Mouse (Mus musculus) T-helper 2 cell (primary cell): ENCODE measurements around the gene Ms4a4a.
"Not testable (repeated sequence)": the region's sequence is repeated elsewhere in the genome, so short reads cannot be mapped to it uniquely, and the experiment has no call there.

Experiments used
- in situ Hi-C: fragments of 300-600 bp; cut with MboI, MseI; formaldehyde crosslinking; loops from one replicate; pipeline ENCODE4 v1.15.1; 2025; ENCODE audit warnings: high pct_unique_total_duplicates

Gene Ms4a4a

DNA sequence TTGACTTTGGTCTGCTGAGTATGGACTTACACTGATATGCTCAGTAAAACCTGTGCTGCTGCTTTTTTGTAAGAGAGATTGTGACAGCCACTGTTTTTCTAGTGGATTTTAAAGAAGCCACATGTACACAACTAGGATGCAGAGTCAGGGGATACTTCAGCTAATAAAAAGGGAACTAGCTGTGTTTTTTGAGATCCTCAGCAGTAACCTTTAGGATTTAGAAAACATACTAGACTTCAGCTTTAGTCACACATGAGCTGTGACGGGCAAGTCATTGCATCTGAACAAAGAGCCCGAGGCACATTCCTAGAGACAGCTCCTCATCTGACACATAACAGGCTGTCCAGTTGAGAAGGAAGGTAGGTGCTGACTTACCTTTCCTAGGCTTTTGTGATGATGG is at the start of gene Ms4a4a:
TSS of gene Ms4a4a (plus strand) at position 251 of the 400 bp plus-strand sequence.
- in situ Hi-C loops = loop anchor here (10.0 kb wide), 1 partner anchor 50 kb away; no protein-coding TSS in a partner anchor

DNA sequence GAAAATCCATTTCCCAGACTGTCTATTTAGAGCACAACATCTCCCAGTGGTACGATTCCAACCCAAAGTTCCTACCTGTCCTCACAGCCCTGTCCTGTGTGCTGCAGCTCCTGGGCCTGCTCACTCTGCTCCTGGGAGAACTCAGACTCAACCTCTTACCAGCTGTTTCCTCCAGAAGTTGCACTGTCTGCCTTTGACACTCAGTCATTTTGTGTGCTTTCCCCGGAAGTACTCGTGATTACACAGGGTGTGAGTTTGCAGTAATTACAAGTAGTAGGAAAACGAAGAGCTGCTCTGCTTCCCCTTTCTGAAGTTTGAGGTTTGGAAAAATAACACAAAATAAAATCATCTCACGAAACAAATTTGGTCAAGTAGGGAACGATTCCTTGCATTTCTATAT is 39.4 kb upstream of the Ms4a4a start, which contains the start of gene Ms4a7:
TSS of gene Ms4a7 (minus strand) at position 215 of the 400 bp plus-strand sequence.
- in situ Hi-C loops = no loop called here

DNA sequence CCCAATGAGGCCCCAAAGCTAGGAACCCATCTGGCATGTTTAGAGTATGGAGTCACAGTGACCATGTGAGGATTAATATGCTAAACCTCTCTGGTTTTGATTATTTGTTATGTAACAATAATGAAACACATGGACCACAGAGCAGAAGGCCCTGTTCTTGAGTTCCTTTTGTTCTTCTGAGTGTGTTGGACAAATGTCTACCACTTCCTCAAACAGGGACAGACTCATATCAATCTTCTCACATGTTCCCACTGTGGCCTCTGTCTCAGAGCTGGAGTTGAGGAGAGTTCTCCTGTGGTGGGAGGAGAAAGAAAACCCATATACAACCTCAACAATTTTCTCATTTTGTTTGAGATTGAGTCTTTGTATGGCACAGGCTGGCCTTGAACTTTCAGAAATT is 32.2 kb upstream of the Ms4a4a start:
- in situ Hi-C loops = no loop called here

DNA sequence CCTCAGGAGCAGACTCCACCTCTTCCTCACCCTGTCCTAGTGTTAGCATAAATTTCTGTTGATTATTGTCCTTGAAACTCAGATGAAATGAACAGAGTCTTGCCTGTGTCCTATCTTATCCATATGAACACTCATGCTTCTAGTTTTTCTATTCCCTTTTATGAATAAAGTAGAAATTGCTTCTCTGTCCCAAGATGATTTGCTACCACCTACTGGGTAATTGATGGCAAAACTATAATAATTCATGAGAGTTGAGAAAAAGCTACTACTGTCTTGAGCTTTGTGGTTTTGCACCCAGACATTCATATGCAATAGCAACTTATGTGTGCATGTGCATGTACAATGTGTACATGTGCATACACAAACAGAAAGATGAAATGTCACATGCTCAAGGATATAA is 31.3 kb upstream of the Ms4a4a start:
- in situ Hi-C loops = no loop called here

DNA sequence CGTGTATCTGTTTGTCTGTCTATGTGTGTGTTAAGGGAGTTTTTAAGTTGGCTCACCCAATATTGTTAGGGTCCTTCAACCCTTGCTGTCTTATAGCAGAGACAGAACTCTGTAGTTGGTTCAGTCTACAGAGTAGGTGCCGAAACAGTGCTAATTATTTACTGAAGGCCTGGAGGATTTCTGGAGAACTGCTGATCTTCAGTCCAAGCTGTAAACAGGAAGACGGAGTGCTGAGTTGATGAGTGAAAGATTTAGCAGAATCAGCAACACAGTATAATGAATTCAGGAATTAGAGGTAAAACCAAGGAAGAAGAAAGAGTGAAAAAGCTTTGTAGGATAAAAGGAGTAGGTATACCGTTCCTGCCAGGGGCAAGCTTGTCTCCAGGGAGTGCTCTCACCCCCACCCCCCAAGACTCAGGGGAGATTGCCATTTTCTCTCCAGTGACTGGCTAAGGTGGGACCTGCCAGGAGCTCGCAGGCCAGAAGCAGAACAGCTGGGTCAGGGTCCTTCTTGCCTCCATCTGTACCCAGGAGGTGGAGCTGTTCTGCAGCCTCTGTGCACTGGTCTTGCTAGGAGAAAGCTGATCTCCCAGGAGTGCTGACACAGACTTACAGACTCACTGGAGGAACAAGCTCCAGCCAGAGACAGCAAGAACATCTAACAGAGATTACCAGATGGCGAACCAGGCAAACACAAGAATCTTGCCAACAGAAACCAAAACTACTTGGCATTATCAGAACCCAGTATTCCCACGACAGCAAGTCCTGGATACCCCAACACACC is 25.4 kb upstream of the Ms4a4a start:
- in situ Hi-C loops = loop anchor here (5.0 to 10.0 kb wide), 3 partner anchors 185 to 417 kb away; partner anchors contain the start of gene Ms4a4d

DNA sequence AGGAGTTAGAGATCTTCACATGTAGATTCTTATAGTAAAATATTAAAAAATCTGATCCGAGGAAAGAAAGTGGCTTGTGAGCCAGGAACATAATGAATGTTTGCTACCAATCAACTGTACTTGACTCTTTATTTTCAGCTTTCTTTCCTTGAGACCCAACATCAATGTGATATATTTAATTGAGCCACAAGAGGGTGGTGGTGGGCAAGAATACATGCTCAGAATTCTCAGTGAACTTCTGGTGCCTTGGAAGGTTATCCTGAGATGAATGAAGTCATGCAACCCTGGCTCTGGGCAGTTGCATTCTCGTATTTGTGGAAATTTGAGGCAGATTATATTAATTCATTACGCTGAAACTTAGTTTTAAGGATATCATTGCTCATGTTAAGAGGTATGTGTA is 23.4 kb upstream of the Ms4a4a start:
- in situ Hi-C loops = loop anchor here (5.0 to 10.0 kb wide), 2 partner anchors 183 to 255 kb away; partner anchors contain the start of gene Ms4a4d

DNA sequence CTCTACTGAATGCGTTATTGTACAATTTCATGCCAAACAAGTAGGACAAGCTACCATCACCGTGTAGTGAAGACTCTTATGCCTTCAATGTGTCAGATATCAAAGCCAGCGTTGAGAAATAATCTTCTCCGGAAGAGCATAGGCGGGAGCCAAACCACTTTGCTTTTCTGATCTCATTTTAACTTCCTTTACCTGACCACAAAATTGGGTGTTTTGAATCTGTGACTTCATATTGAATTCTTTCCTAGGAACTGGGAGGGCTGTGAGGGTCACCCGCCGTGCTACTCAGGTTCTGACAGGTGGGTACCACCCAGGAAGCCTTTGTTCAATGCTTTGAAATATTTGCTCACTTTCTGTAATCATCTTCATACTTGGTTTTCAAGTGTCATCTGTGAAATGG is 19.6 kb upstream of the Ms4a4a start:
- in situ Hi-C loops = loop anchor here (10.0 kb wide), 1 partner anchor 179 kb away; the partner anchor contains the start of gene Ms4a4d

DNA sequence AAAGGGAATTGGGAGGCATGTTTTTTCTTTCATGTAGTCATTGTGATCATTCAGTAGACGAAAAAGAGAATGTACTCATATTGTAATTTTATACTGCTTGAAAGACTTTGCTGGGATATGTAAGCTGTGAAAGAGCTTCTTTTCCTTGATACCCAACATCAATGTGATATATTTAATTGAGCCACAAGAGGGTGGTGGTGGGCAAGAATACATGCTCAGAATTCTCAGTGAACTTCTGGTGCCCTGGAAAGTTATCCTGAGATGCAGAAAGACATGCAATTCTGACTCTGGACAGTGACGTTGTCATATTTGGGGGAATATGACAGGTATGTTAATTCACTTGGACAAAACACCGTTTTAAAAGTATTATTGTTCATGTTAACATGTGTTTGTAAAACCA is 15.2 kb upstream of the Ms4a4a start:
- in situ Hi-C loops = no loop called here

DNA sequence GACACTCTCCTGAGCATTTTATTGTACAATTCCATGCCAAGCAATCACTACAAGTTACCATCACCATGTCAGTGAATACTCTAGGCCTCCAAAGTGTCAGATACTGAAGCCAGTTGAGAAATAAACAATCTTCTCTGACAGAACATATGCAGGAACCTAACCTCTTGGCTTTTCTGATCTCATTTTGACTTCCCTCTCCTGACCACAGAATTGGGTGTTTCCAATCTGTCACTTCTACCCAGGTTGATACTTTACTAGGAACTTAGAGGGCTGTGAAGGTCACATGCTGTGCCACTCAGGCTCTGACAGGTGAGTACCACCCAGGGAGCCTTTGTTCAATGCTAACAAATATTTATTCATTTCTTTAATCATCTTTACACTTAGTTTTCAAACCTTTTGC is 13.3 kb upstream of the Ms4a4a start:
- in situ Hi-C loops = no loop called here

DNA sequence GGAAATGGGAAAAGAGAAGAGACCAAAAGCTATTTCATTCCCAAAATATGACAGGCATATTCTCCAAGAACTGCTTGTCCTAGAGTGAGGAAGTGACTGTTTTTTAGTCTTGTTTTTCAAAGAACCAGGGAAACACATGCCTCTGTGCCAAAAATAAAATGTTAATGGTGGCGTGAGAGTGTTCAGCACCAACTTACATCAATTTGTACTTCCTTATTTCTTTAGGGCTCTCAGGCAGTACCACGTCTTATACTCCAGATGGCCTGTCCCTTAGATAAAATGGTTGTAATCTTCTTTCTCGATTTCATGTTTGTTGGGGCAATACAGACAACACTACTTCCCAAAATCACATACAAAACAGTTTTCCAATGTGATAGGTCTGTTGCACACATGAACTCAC is 7.0 kb upstream of the Ms4a4a start:
- in situ Hi-C loops = no loop called here

DNA sequence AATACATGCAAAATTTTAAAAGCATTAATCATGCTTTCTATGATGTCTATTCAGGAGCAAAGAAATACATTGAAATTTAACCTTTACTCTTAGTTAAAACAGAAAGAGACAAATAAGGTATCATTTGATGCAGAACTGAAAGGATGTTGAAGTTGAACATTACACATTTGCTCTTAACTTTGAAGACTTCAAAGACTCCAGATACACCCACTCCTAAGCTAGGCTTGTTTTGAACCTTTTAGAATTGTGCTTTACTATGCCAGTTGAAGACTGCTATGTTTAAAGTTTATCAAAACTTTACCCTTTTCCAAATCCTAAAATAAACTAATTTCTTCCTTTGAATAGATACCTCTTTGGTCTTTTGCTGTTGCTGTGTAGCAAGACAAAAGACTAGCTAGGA is 4.1 kb upstream of the Ms4a4a start:
- in situ Hi-C loops = loop anchor here (10.0 kb wide), 1 partner anchor 54 kb away; no protein-coding TSS in a partner anchor

DNA sequence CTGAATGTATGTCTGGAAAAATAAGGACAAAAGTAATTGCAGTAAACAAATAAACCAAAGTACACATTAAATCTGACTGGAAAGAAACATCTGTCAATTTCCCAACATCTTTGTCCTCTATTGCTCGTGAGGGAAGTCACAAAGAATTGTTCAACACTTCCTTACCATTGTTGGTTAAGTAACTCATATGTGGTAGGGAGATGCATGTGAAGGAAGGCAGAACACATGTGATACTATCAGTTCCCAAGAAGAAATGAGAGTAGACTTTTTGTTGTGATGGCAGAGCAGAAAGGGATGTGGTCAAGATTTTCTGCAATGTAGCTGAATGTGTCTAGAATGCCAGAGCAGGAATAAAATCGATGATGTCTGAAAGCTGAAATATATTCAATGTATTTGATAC is 1.1 kb downstream of the Ms4a4a start:
- in situ Hi-C loops = loop anchor here (10.0 kb wide), 1 partner anchor 48 kb away; no protein-coding TSS in a partner anchor

DNA sequence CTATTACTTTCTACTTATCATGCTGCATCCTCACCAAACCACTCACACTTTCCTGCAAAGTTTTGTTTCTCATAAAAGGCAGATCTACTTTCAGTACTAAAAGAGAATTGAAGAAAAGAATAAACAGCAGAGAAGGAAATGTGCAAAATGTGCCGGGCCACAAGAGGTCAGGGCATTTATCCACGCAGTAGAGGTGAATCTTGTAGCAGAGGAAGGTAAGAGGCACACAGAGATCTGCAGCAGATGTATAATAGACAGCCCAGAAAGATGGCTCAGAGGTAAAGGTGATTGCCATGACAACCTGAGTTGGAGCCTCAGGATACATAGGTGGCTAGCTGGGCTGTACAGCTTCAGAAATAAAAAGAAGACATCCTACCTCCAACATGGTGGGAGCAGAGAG is 11.8 kb downstream of the Ms4a4a start:
- in situ Hi-C loops = no loop called here

DNA sequence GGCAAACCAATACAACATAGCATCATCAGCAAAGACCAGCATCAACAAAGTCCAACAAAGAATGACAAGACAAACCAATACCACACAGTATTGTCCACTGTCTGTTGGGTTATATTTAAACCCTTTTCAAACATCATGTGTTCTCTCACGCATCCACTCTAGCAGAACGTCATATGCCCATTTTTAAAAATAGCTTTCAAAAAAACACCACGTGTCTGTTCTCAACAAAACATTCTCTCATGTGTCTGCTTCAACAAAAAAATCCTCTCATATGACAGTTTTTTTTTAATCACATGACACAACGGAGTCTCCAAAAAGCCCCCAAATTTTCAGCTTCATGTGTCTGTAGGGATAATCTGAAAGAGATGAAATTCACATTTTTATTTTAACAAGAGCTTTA is 12.4 kb downstream of the Ms4a4a start:
- in situ Hi-C loops = no loop called here

DNA sequence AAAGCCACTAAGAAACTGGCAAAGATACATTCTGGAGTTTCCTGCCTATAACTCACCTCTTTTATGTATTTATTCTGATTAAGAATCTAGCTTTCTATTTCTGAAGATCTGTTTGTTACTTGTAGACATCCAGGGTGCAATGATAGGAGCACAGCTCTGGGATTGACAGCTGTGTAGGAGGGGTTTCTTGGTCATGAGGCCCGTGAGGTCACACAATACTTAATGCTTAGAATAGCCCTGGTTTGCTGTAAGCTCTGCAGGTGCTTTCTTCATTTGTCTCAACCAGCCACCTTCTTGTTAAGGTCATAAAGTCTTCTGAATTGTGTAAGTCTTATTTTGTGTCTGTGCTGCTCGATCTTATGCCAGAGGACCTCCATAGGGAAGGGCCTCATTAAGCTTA is 13.6 kb downstream of the Ms4a4a start:
- in situ Hi-C loops = no loop called here

DNA sequence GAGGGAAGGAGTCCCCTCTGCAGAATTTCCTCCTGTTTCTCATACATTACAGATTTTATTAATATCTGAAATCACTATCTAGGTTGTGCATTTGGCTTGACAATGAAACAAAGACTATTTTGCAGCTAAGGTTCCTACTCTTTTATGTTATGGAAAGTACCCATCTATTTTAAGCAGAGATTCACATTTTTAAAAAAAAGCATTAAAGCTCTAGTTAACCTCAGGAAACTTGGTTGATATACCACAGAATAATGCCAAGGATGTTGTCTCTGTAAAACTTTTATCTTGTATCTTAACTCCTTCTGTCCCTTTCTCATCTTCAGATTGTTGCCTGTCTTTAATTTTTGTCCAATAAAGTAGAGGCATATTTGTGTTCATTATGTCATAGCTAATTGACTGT is 20.4 kb downstream of the Ms4a4a start:
- in situ Hi-C loops = no loop called here

DNA sequence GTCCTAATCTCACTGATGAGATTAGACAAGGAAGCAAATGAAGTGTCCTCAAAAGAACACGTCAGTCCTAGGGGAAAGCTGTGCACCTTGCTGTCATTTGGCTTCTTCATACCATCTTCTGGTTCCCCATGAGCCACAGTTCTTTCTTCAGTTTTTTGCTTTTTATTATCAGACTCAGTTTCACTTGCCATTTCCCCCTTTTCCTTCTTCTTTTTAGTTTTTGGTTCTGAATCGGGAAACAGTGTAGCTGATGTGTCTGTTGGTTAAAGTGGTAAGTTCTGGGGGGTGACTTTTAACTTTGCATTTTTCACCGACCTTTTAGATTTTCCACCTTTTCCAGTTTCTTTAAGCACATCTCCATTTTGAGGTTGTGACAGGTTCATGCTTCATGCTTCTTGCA is 29.2 kb downstream of the Ms4a4a start, which contains the start of gene Ms4a4c:
TSS of gene Ms4a4c (plus strand) at position 244 of the 400 bp plus-strand sequence.
- in situ Hi-C loops = loop anchor here (10.0 kb wide), 1 partner anchor 760 kb away; no protein-coding TSS in a partner anchor

DNA sequence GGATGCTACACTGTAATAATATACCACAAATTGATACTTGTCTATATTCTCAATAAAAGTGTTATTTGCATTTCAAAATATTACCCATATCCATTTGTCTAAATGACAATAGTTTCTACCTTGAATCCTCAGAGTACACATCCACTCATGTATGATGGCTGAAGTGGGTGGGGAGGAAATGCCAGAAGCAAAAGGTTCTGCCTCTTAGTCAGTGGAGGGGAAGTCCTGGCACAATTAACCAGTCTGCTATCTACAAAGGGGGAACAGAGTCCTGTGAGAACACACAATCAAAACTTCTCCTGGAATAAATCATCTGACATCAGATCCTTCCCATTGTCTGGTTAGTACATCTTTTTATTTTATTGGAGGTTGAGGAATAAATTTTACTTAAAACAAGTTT is 32.1 kb downstream of the Ms4a4a start:
- in situ Hi-C loops = loop anchor here (10.0 kb wide), 1 partner anchor 763 kb away; no protein-coding TSS in a partner anchor

DNA sequence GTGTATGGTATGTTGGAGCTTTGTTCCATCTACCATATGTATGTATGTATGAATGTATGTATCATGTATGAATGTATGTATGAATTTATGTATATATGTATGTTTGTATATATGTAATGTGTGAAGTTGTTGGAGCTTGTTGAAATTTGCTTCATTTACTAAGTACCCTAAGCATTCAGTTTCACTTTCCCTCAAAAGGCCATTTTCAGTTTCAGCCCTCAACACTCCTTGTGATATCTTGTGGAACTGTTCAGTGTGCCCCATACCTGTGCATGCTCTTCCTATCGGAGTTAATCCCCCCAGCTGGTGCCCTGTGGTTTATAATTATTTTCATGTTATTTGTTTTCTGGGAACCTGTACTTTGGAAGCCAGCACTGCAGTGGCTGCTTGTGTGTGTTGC is 33.3 kb downstream of the Ms4a4a start:
- in situ Hi-C loops = loop anchor here (10.0 kb wide), 1 partner anchor 764 kb away; no protein-coding TSS in a partner anchor

DNA sequence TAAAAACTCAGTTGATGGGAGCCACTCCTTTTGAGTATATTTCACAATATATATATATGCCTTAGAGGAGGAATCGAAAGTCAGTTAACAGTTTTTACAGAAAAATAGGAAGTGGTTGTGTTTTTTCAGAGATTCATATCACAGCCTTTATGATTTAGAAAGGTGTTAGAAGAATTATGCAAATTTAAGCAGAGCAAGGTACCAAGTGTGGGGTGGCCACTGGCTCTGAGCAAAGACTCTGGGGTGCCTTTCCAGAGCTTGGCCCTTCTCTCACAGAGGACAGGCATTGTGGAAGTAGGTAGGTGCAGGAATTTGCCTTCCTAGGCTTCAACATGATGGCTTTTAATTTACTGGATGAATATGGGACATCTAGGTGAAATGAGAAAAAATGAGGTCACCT is 36.3 kb downstream of the Ms4a4a start:
- in situ Hi-C loops = no loop called here

DNA sequence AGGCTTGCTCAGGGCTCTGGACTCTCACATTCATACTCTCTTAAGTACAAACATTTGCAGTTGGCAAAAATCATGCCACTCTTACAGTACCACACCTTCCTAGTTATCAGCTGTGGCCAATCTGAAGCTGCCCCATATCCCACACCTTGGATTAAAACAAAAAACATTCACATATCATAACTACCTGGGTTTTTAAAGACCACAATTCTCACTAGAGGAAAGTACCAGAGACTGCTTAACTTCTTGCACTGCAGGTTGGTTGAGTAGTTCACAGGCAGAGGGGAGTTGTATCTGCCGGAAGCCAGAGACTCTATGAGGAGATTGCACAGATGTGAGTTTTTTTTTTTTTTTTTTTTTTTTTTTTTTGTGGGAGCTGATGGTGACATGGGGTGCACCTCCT is 38.8 kb downstream of the Ms4a4a start:
- in situ Hi-C loops = no loop called here

DNA sequence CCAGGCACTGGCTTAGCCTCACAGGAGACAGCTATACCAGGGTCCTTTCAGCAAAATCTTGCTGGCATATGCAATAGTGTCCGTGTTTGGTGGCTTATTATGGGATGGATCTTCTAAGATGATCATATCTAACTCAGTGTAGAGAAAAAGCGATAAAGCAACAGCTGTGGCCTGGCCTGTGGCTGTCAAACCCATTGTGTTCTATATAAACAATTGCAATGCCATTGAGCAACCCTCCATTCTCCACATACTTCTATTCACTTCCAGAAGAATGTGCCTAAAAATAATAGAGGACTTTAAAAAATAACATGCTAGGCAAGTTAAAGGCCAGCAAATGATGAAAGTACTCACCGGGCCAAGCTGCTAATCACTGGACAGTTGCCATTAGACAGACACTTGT is 40.3 kb downstream of the Ms4a4a start:
- in situ Hi-C loops = no loop called here

DNA sequence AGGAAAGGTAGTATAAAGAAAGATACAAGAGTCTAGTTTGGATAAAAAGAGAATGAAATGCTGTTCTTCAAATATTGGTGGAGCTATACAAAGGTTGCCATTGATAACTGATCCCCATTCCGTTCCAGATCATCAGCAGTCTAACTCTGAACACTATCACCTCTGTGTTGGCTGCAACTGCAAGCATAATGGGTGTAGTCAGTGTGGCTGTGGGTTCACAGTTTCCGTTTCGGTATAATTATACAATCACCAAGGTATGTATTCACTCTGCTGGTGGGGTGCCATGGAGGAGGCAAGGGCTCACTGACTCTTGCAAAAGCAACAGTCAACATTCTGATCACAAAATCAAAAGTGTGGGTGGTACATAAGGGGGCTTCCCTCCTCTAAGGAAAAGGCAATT is 43.5 kb downstream of the Ms4a4a start:
- in situ Hi-C loops = not testable (repeated sequence)
